Comparison of ENCODE assay signal across 9 mouse cellular contexts in genomic region chr4:49059402-49060381, GRCm38 (mm10). TPM values are rescaled to one million over a fixed set of nuclear protein-coding genes. Genes with fewer than 3 reads are reported as not detected.
A peak's percentile ranks its signal among the peaks of the same experiment; 100 is the strongest.
DNase-seq lines count a peak whose midpoint lies in the region; ATAC-seq and TF ChIP-seq lines count a peak whose summit lies in the region.
"Had no signal": no experiment of that assay in that cellular context is flagged by ENCODE, and none has a peak within 500 bp of the region (broad histone marks: within the 10 kb centered on the region; RNA-seq: fewer than 3 reads in every experiment).

No protein-coding gene starts in this region.

- ATAC-seq in forebrain, embryonic 13.5 days: peak; percentile 92
- ATAC-seq in intestine, embryonic 14.5 days (replicated peaks; ENCODE audit: low FRiP score, low TSS enrichment, low read depth): peak; percentile 75
- peak; percentile 92 for ATAC-seq in midbrain, embryonic 16.5 days

- no peaks in the 10 kb centered on the region for H3K9me3 ChIP-seq in ES-E14 (ENCODE audit: control insufficient read depth, insufficient read depth, low read depth, low read length)
- no peaks in the 10 kb centered on the region for H3K9me3 ChIP-seq in forebrain, embryonic 13.5 days (replicated peaks)
- no peaks in the 10 kb centered on the region for H3K9me3 ChIP-seq in intestine, embryonic 14.5 days (ENCODE audit: control insufficient read depth, low read length)
- H3K9me3 ChIP-seq in midbrain, embryonic 16.5 days (replicated peaks; ENCODE audit: control insufficient read depth, low read length, poor library complexity, severe bottlenecking): no peaks in the 10 kb centered on the region

- peak overlapping the region; percentile 63 to 67 for H3K4me3 ChIP-seq in ES-E14 (ENCODE audit: insufficient read depth in 1 of 2, low read depth in 1 of 2, low read length in 2 of 2, poor library complexity in 1 of 2, severe bottlenecking in 1 of 2)
- peak overlapping the region; percentile 71 for H3K4me3 ChIP-seq in forebrain, embryonic 13.5 days
- peak overlapping the region; percentile 60 for H3K4me3 ChIP-seq in intestine, embryonic 14.5 days (ENCODE audit: low read depth, low read length)
- H3K4me3 ChIP-seq in midbrain, embryonic 16.5 days (ENCODE audit: low read depth, low read length): peak overlapping the region; percentile 65

- H3K27ac ChIP-seq in ES-E14 (ENCODE audit: insufficient read depth, low read depth, low read length, poor library complexity, severe bottlenecking): no peak overlapping the region
- H3K27ac ChIP-seq in forebrain, embryonic 13.5 days: peak overlapping the region; percentile 85
- H3K27ac ChIP-seq in intestine, embryonic 14.5 days (ENCODE audit: low read depth): no peak overlapping the region
- H3K27ac ChIP-seq in midbrain, embryonic 16.5 days (ENCODE audit: low read length): peak overlapping the region; percentile 89

- WGBS in forebrain, embryonic 13.5 days: under 1% methylated on average over 62 of the region's 62 CpGs
- WGBS in intestine, embryonic 14.5 days: 1% methylated on average over 62 of the region's 62 CpGs
- WGBS in midbrain, embryonic 16.5 days: under 1% methylated on average over 60 of the region's 62 CpGs

- TF ChIP-seq CTCF in brain, embryonic 14.5 days (IDR thresholded peaks at IDR 0.05; ENCODE audit: borderline replicate concordance, extremely low read depth, insufficient read depth, insufficient read length): 0 out of 2 replicates have a peak, but pooled peaks have one; percentile 5

- DNase-seq in ES-E14 (ENCODE audit: low read depth, low spot score): peak; percentile 19
- DNase-seq in brain, embryonic 14.5 days (ENCODE audit: low read depth): peak; percentile 70
- peak; percentile 81 for DNase-seq in intestine, embryonic 14.5 days (ENCODE audit: low spot score)
- peak; percentile 55 to 57 for DNase-seq in left cerebral cortex, postnatal 25 days (ENCODE audit: low spot score in 2 of 2)
- peak; percentile 14 for DNase-seq in testis, postnatal 14 days (ENCODE audit: low spot score)
- no peak for DNase-seq in gastrocnemius, postnatal 36 days

- in situ Hi-C loops in ES-E14 (cut with MboI; ENCODE audit: low sequenced_read_pairs in 2 of 2, unreplicated experiment in 2 of 2): no loop called here

- H3K27me3 ChIP-seq in forebrain, embryonic 13.5 days: no peaks in the 10 kb centered on the region
- 0 out of 2 replicates have a peak, but pooled peaks cover 8% of the 10 kb centered on the region for H3K27me3 ChIP-seq in intestine, embryonic 14.5 days (replicated peaks; ENCODE audit: control insufficient read depth, insufficient read depth, low read length)
- H3K27me3 ChIP-seq in midbrain, embryonic 16.5 days (ENCODE audit: control insufficient read depth, insufficient read depth, low read depth, low read length): no peaks in the 10 kb centered on the region

- 0 out of 2 replicates have a peak, but pooled peaks have one; percentile 23 for TF ChIP-seq POLR2A in brain, embryonic 14.5 days (IDR thresholded peaks at IDR 0.05; ENCODE audit: borderline replicate concordance, extremely low read depth, insufficient read depth, insufficient read length, poor library complexity, severe bottlenecking)

- H3K4me2 ChIP-seq in forebrain, embryonic 13.5 days: peak overlapping the region; percentile 81
- peak overlapping the region; percentile 99 for H3K4me2 ChIP-seq in intestine, embryonic 14.5 days (ENCODE audit: low read length)
- H3K4me2 ChIP-seq in midbrain, embryonic 16.5 days (ENCODE audit: low read length): peak overlapping the region; percentile 67

- H3K9ac ChIP-seq in ES-E14 (ENCODE audit: insufficient read depth, low read depth, low read length, poor library complexity, severe bottlenecking): 0 out of 2 replicates have a peak overlapping the region, but pooled peaks have one; percentile 4
- H3K9ac ChIP-seq in forebrain, embryonic 13.5 days: peak overlapping the region; percentile 83
- peak overlapping the region; percentile 45 for H3K9ac ChIP-seq in intestine, embryonic 14.5 days (ENCODE audit: low read length)
- peak overlapping the region; percentile 87 for H3K9ac ChIP-seq in midbrain, embryonic 16.5 days (ENCODE audit: low read depth, low read length)

- H3K36me3 ChIP-seq in ES-E14 (ENCODE audit: control insufficient read depth, insufficient read depth, low read length, poor library complexity, severe bottlenecking): no peaks in the 10 kb centered on the region
- H3K36me3 ChIP-seq in forebrain, embryonic 13.5 days (ENCODE audit: poor library complexity, severe bottlenecking): no peaks in the 10 kb centered on the region
- H3K36me3 ChIP-seq in intestine, embryonic 14.5 days (ENCODE audit: control insufficient read depth, insufficient read depth, low read length): no peaks in the 10 kb centered on the region
- no peaks in the 10 kb centered on the region for H3K36me3 ChIP-seq in midbrain, embryonic 16.5 days (ENCODE audit: control insufficient read depth, insufficient read depth, low read length)

- intact Hi-C loops in left cerebral cortex, postnatal 25 days (cut with DNase I): loop anchor here (2.0 to 5.0 kb wide), 7 partner anchors 82 to 463 kb away; partner anchors contain the start of genes Mrpl50 and Zfp189
- intact Hi-C loops in gastrocnemius, postnatal 36 days (cut with DNase I): loop anchor here (10.0 kb wide), 1 partner anchor 285 kb away; no protein-coding TSS in a partner anchor

- H3K4me1 ChIP-seq in ES-E14 (ENCODE audit: control insufficient read depth in 2 of 2, insufficient read depth in 2 of 2, low read length in 2 of 2, poor library complexity in 1 of 2): peaks cover 0 to 2% of the 10 kb centered on the region in 2 experiments; a peak in 1 of 4 replicates
- H3K4me1 ChIP-seq in forebrain, embryonic 13.5 days: peaks cover 39% of the 10 kb centered on the region
- H3K4me1 ChIP-seq in intestine, embryonic 14.5 days (replicated peaks; ENCODE audit: control insufficient read depth, insufficient read depth, low read length): peaks cover 8% of the 10 kb centered on the region; the same call in 1 of the 2 replicates
- peaks cover 29% of the 10 kb centered on the region for H3K4me1 ChIP-seq in midbrain, embryonic 16.5 days (ENCODE audit: control insufficient read depth, insufficient read depth, low read length)

TF ChIP-seq in ES-E14, 5 proteins besides CTCF, POLR2A, EP300 and RAD21:
- TF ChIP-seq ZNF384 (IDR thresholded peaks at IDR 0.05; ENCODE audit: low read depth, low read length) (no peak), CHD2 (IDR thresholded peaks at IDR 0.05; ENCODE audit: low read depth, low read length) (no peak), ZC3H11A (IDR thresholded peaks at IDR 0.05; ENCODE audit: borderline replicate concordance, low read depth, low read length) (no peak), MAFK (IDR thresholded peaks at IDR 0.05; ENCODE audit: insufficient read depth, low read depth, low read length) (no peak), HCFC1 (IDR thresholded peaks at IDR 0.05; ENCODE audit: borderline replicate concordance, insufficient read depth, low read length) (no peak)

RNA-seq across cellular contexts. Expression of gene Plppr1, which starts 0.6 kb away (rescaled TPM):
- 0.18 and 0.48 TPM in 2 replicates for total RNA-seq in ES-E14 (2012; rRNA removed)
- 22.5 and 33.5 TPM in 2 replicates for polyA plus RNA-seq in brain, embryonic 14.5 days (2012; rRNA removed)
- 30.2 and 32.9 TPM in 2 replicates for polyA plus RNA-seq in forebrain, embryonic 13.5 days (2015; fragmentation: Nextera tagmentation; extraction: Ambion mirVana)
- 1.3 and 2.3 TPM in 2 replicates for polyA plus RNA-seq in intestine, embryonic 14.5 days (2014; fragmentation: Nextera tagmentation; extraction: Ambion mirVana)
- 10 to 100 TPM in 1 of 2 experiments, 1 to 10 TPM in 1; 8.6 to 13.9 TPM for total RNA-seq in left cerebral cortex, postnatal 25 days (2021)
- polyA plus RNA-seq in midbrain, embryonic 16.5 days (2015; fragmentation: Nextera tagmentation; extraction: Ambion mirVana): 65.9 and 67.1 TPM in 2 replicates
- total RNA-seq in gastrocnemius, postnatal 36 days (2021): not detected
- total RNA-seq: neutrophil, adult 5-6 weeks had no signal

Comparison
In these comparisons a context has a peak if more than half of its experiments do, and no peak if none do; other contexts are left out.
1. DNase-seq: peak in ES-E14 (single experiment), brain, embryonic 14.5 days (single experiment), intestine, embryonic 14.5 days (single experiment), left cerebral cortex, postnatal 25 days (2 of 2) and testis, postnatal 14 days (single experiment); none in gastrocnemius, postnatal 36 days (0 of 2).
2. H3K27ac ChIP-seq: peak in forebrain, embryonic 13.5 days (single experiment) and midbrain, embryonic 16.5 days (single experiment); none in ES-E14 (single experiment) and intestine, embryonic 14.5 days (single experiment).
3. H3K9ac ChIP-seq: peak in every context shown above with its lines; median percentile 87 in midbrain, embryonic 16.5 days; 83 in forebrain, embryonic 13.5 days; 45 in intestine, embryonic 14.5 days; 4 in ES-E14.
4. Peak in every context shown above with its lines, with median percentiles within 50 percentile points of each other: H3K4me3 ChIP-seq, ATAC-seq and H3K4me2 ChIP-seq.